8 mouse cellular contexts compared by ENCODE assay signal in genomic region chr2:38931851-38932667, GRCm38 (mm10). TPM values are rescaled to one million over a fixed set of nuclear protein-coding genes. Genes with fewer than 3 reads are reported as not detected.
DNase-seq lines count a peak whose midpoint lies in the region; ATAC-seq and TF ChIP-seq lines count a peak whose summit lies in the region.

Gene Olfml2a (plus strand): TSS chr2:38931978.

- peak; percentile 71 for ATAC-seq in forebrain, embryonic 13.5 days
- ATAC-seq in lung, embryonic 15.5 days (ENCODE audit: borderline replicate concordance, extremely low read depth, low FRiP score, low TSS enrichment) = peak; percentile 77

- 8% methylated on average over 31 of the region's 32 CpGs for WGBS in forebrain, embryonic 13.5 days
- 7% methylated on average over 30 of the region's 32 CpGs for WGBS in lung, embryonic 15.5 days
- WGBS in olfactory bulb, adult 2 months = 12% methylated on average over 32 of the region's 32 CpGs
- 14% methylated on average over 32 of the region's 32 CpGs for WGBS in thymus, adult 2 months

- peaks cover 26% of the 10 kb centered on the region for H3K4me1 ChIP-seq in E14TG2a.4 (replicated peaks; ENCODE audit: low read depth, low read length)
- H3K4me1 ChIP-seq in forebrain, embryonic 13.5 days = peaks cover 22% of the 10 kb centered on the region
- peaks cover 11% of the 10 kb centered on the region for H3K4me1 ChIP-seq in lung, embryonic 15.5 days
- peaks cover 25% of the 10 kb centered on the region for H3K4me1 ChIP-seq in olfactory bulb, adult 2 months (ENCODE audit: control insufficient read depth, insufficient read depth, low read length)
- H3K4me1 ChIP-seq in thymus, adult 2 months (replicated peaks; ENCODE audit: control insufficient read depth, insufficient read depth, low read length) = peaks cover 12% of the 10 kb centered on the region

- peak; percentile 53 for DNase-seq in cerebellum, adult 11 months
- peak; percentile 56 for DNase-seq in heart, postnatal 25 days (ENCODE audit: low spot score)
- peak; percentile 82 to 88 for DNase-seq in kidney, postnatal 4 days
- peak; percentile 81 for DNase-seq in thymus, adult 2 months

- peak within 1 kb of the TSS; percentile 82 for H3K4me2 ChIP-seq in forebrain, embryonic 13.5 days
- peak within 1 kb of the TSS; percentile 89 for H3K4me2 ChIP-seq in lung, embryonic 15.5 days

- H3K9ac ChIP-seq in forebrain, embryonic 13.5 days = peak within 1 kb of the TSS; percentile 65
- peak within 1 kb of the TSS; percentile 26; the same call in 1 of the 2 replicates for H3K9ac ChIP-seq in lung, embryonic 15.5 days

- peak within 1 kb of the TSS; percentile 81 for H3K4me3 ChIP-seq in E14TG2a.4 (replicated peaks; ENCODE audit: low read length)
- peak within 1 kb of the TSS; percentile 44 for H3K4me3 ChIP-seq in forebrain, embryonic 13.5 days
- peak within 1 kb of the TSS; percentile 41 for H3K4me3 ChIP-seq in lung, embryonic 15.5 days
- H3K4me3 ChIP-seq in olfactory bulb, adult 2 months (ENCODE audit: insufficient read depth, low read depth, low read length) = peak within 1 kb of the TSS; percentile 50
- peak within 1 kb of the TSS; percentile 51 for H3K4me3 ChIP-seq in thymus, adult 2 months (ENCODE audit: control insufficient read depth, insufficient read depth, low read length)

- no peaks in the 10 kb centered on the region for H3K9me3 ChIP-seq in E14TG2a.4 (ENCODE audit: low read length)
- no peaks in the 10 kb centered on the region for H3K9me3 ChIP-seq in forebrain, embryonic 13.5 days (replicated peaks)
- H3K9me3 ChIP-seq in lung, embryonic 15.5 days = no peaks in the 10 kb centered on the region

- intact Hi-C loops in heart, postnatal 25 days (cut with DNase I) = no loop called here

- TF ChIP-seq CTCF in E14TG2a.4 (conservative IDR thresholded peaks at IDR 0.05; ENCODE audit: low read length) = peak; percentile 61
- peak; percentile 44; the same call in 1 of the 2 replicates for TF ChIP-seq CTCF in olfactory bulb, adult 2 months (IDR thresholded peaks at IDR 0.05; ENCODE audit: insufficient read depth, low read depth, low read length)
- peak; percentile 70 for TF ChIP-seq CTCF in thymus, adult 2 months (IDR thresholded peaks at IDR 0.05; ENCODE audit: borderline replicate concordance, control insufficient read depth, extremely low read depth, insufficient read depth, low read length, poor library complexity)

- TF ChIP-seq POLR2A in olfactory bulb, adult 2 months (IDR thresholded peaks at IDR 0.05; ENCODE audit: insufficient read depth, low read depth, low read length) = no peak
- 0 out of 2 replicates have a peak, but pooled peaks have one; percentile 18 for TF ChIP-seq POLR2A in thymus, adult 2 months (IDR thresholded peaks at IDR 0.05; ENCODE audit: control insufficient read depth, extremely low read depth, insufficient read depth, low read length, poor library complexity)

- H3K27ac ChIP-seq in forebrain, embryonic 13.5 days = no peak within 1 kb of the TSS
- H3K27ac ChIP-seq in lung, embryonic 15.5 days = no peak within 1 kb of the TSS
- H3K27ac ChIP-seq in olfactory bulb, adult 2 months (ENCODE audit: insufficient read depth, low read depth, low read length) = no peak within 1 kb of the TSS
- no peak within 1 kb of the TSS; the same call in 1 of the 2 replicates for H3K27ac ChIP-seq in thymus, adult 2 months (ENCODE audit: control insufficient read depth, insufficient read depth, low read length)

- no peaks in the 10 kb centered on the region for H3K36me3 ChIP-seq in E14TG2a.4 (ENCODE audit: insufficient read depth, low read length)
- no peaks in the 10 kb centered on the region for H3K36me3 ChIP-seq in forebrain, embryonic 13.5 days (ENCODE audit: poor library complexity, severe bottlenecking)
- H3K36me3 ChIP-seq in lung, embryonic 15.5 days = no peaks in the 10 kb centered on the region
- H3K36me3 ChIP-seq in thymus, adult 2 months (ENCODE audit: control insufficient read depth, insufficient read depth, low read length) = no peaks in the 10 kb centered on the region

- peaks cover 72% of the 10 kb centered on the region for H3K27me3 ChIP-seq in E14TG2a.4 (ENCODE audit: insufficient read depth, low read length)
- H3K27me3 ChIP-seq in forebrain, embryonic 13.5 days = peaks cover 8% of the 10 kb centered on the region
- no peaks in the 10 kb centered on the region for H3K27me3 ChIP-seq in lung, embryonic 15.5 days
- H3K27me3 ChIP-seq in thymus, adult 2 months (ENCODE audit: control insufficient read depth, insufficient read depth, low read length) = no peaks in the 10 kb centered on the region

RNA-seq across cellular contexts. Expression of gene Olfml2a, which starts in this region (rescaled TPM):
- 0.91 and 1.1 TPM in 2 replicates for polyA plus RNA-seq in forebrain, embryonic 13.5 days (2015; fragmentation: Nextera tagmentation; extraction: Ambion mirVana)
- total RNA-seq in heart, postnatal 25 days (2021) = 1 to 10 TPM; 5.2 to 6.3 TPM
- 4.8 and 5.6 TPM in 2 replicates for polyA plus RNA-seq in lung, embryonic 15.5 days (2015; fragmentation: Nextera tagmentation; extraction: Ambion mirVana)
- polyA plus RNA-seq in olfactory bulb, adult 2 months (2012; ENCODE audit: insufficient read depth, insufficient read length, low replicate concordance, missing spikeins) = not detected in 2 replicates
- polyA plus RNA-seq in thymus, adult 2 months (2012; rRNA removed) = 5.0 and 5.2 TPM in 2 replicates
